Mouse (Mus musculus) cortical plate, adult 2 months (tissue): ENCODE data around the gene Mcm9.

Source experiments
- CTCF ChIP-seq: fragments of 200-500 bp; IDR thresholded peaks from 2 replicates; pipeline ENCODE4 v1.5.1; 2011; ENCODE audit warnings: mild to moderate bottlenecking, control low read depth, low read length; ENCODE audit not compliant: insufficient read depth; ENCODE audit errors: extremely low read depth
- POLR2A ChIP-seq: fragments of 200-500 bp; IDR thresholded peaks from 2 replicates; pipeline ENCODE4 v1.6.1; 2011; ENCODE audit warnings: mild to moderate bottlenecking, low read length, control low read depth; ENCODE audit not compliant: insufficient read depth; ENCODE audit errors: extremely low read depth

DNA sequence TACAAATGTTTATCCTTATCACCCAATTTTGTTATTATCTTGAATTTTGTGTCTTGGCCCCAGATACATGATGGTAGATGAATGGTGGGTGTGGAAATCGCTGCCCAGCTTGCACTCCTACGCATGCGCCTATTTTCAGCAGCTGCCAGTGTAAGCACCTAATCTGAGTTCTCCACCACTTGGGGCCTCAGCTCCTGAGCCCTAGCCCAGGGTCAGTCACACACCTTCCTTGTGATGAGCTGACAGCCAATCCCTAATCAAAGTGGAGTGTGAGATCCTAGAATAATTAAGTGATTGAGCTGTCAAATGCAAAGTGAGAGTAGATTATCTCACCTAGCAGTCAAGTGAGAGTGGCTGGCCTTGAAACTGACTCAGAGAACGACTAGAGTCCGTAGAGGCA, 97.9 kb downstream of the Mcm9 start:
- TF ChIP-seq CTCF (no peak), POLR2A (no peak)
